Mouse (Mus musculus) neural tube, embryonic 12.5 days (tissue): Measurements from ENCODE around the gene Snrpc. TPM values are rescaled to one million over a fixed set of nuclear protein-coding genes. Genes with fewer than 3 reads are reported as not detected.

ENCODE experiments used
- ATAC-seq: fragments of 200-750 bp; cut with Nextera tagmentation; 2 replicates; pipeline ENCODE4 v1.8.0; 2017; ENCODE audit warnings: low read depth, mild to moderate bottlenecking, moderate TSS enrichment, moderate library complexity; ENCODE audit not compliant: low FRiP score
- H3K27ac ChIP-seq: fragments of 300-500 bp; sonication (generic); 2 replicates; pipeline ENCODE4 v1.5.1; 2016
- H3K27me3 ChIP-seq: fragments of 300-500 bp; sonication (generic); replicated peaks from 2 replicates; pipeline ENCODE4 v1.6.1; 2016; ENCODE audit warnings: mild to moderate bottlenecking
- H3K36me3 ChIP-seq: fragments of 300-500 bp; sonication (generic); 2 replicates; pipeline ENCODE4 v1.6.1; 2016; ENCODE audit warnings: mild to moderate bottlenecking
- H3K4me1 ChIP-seq: fragments of 300-500 bp; sonication (generic); 2 replicates; pipeline ENCODE4 v1.6.1; 2016
- H3K4me2 ChIP-seq: fragments of 300-500 bp; sonication (generic); replicated peaks from 2 replicates; pipeline ENCODE4 v1.6.1; 2016; ENCODE audit warnings: mild to moderate bottlenecking
- H3K4me3 ChIP-seq: fragments of 300-500 bp; sonication (generic); 2 replicates; pipeline ENCODE4 v1.5.1; 2016
- H3K9ac ChIP-seq: fragments of 300-500 bp; sonication (generic); 2 replicates; pipeline ENCODE4 v1.6.1; 2016; ENCODE audit warnings: mild to moderate bottlenecking
- H3K9me3 ChIP-seq: fragments of 300-500 bp; sonication (generic); 2 replicates; pipeline ENCODE4 v1.6.1; 2016; ENCODE audit warnings: mild to moderate bottlenecking
- WGBS: fragments of 180-500 bp; shearing (Covaris S2); methylation state at CpG from one replicate; pipeline ENCODE4 v1.1.7; 2016; 5-methylcytosine and 5-hydroxymethylcytosine counted together
- polyA plus RNA-seq: library from polyadenylated mRNA; unstranded; fragments of >200 nt; fragmentation: Nextera tagmentation; extraction: Ambion mirVana; gene quantifications from 2 replicates; pipeline ENCODE4 v1.2.1, GENCODE M21; 2016

The Snrpc gene
- polyA plus RNA-seq, 1 experiment from 2014 or later, result 322 TPM

GRCm38 (mm10) chr17:27851076-27851475, 13.1 kb downstream of the Snrpc start:
- Histone ChIP-seq H3K4me2 (no peak overlapping the region), H3K9ac (no peak overlapping the region), H3K9me3 (no peaks in the 10 kb centered on the region), H3K27ac (no peak overlapping the region), H3K4me1 (no peaks in the 10 kb centered on the region), H3K27me3 (no peaks in the 10 kb centered on the region), H3K4me3 (no peak overlapping the region), H3K36me3 (peaks cover 76% of the 10 kb centered on the region)
- ATAC-seq, result no peak
- 80% methylated on average over 3 of the region's 3 CpGs for WGBS

DNA sequence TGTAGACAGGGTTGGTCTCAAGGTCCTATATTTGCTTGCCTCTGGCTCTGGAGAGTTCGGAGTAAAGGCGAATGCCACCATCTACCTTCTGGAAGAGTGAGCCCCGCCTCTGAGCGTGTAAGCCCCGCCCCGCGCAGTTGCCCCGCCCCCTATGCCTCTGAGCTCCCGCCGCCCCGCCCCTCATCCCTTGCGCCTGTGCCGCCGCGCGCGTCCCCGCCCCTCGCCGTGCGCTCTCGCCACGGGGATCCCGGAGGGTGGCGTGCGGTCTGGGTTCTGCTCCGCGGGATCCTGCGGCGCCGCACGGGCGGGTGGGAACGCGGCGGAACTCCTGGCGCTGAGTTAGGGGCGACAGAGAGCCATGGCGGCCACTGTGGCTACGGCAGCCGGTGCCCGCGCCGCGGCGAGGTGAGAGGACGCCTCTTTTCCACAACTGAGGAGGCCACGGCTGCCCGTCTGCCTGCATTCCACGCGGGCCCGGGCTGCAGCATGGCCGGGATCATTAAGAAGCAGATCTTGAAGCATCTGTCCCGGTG, 18.4 kb downstream of the Snrpc start, which contains the start of gene Uhrf1bp1:
Gene Uhrf1bp1, plus strand, starts transcription at position 177 of the 533 bp plus-strand sequence.
- H3K36me3 ChIP-seq, result peaks cover 27% of the 10 kb centered on the region
- no peaks in the 10 kb centered on the region for H3K27me3 ChIP-seq
- peak; percentile 76 for ATAC-seq
- H3K27ac ChIP-seq, result peak within 1 kb of the TSS; percentile 53
- under 1% methylated on average over 54 of the region's 54 CpGs for WGBS
- no peaks in the 10 kb centered on the region for H3K9me3 ChIP-seq
- H3K4me1 ChIP-seq, result peaks cover 25% of the 10 kb centered on the region
- H3K9ac ChIP-seq, result peak within 1 kb of the TSS; percentile 89
- peak within 1 kb of the TSS; percentile 94 for H3K4me2 ChIP-seq
- peak within 1 kb of the TSS; percentile 85 for H3K4me3 ChIP-seq

GRCm38 (mm10) chr17:27856798-27857648, 19.1 kb downstream of the Snrpc start:
- H3K4me3 ChIP-seq, result peak overlapping the region; percentile 85
- H3K9ac ChIP-seq, result peak overlapping the region; percentile 89
- H3K4me2 ChIP-seq, result peak overlapping the region; percentile 94
- peak overlapping the region; percentile 53 for H3K27ac ChIP-seq
- no peaks in the 10 kb centered on the region for H3K9me3 ChIP-seq
- peaks cover 22% of the 10 kb centered on the region for H3K36me3 ChIP-seq
- no peaks in the 10 kb centered on the region for H3K27me3 ChIP-seq
- peak; percentile 72 for ATAC-seq
- peaks cover 25% of the 10 kb centered on the region for H3K4me1 ChIP-seq
- WGBS, result 2% methylated on average over 52 of the region's 52 CpGs

GRCm38 (mm10) chr17:27857649-27858475, 19.9 kb downstream of the Snrpc start:
- Histone ChIP-seq H3K36me3 (peaks cover 14% of the 10 kb centered on the region), H3K4me2 (peak overlapping the region; percentile 94), H3K9ac (peak overlapping the region; percentile 89), H3K9me3 (no peaks in the 10 kb centered on the region), H3K4me1 (peaks cover 25% of the 10 kb centered on the region), H3K4me3 (peak overlapping the region; percentile 85), H3K27ac (no peak overlapping the region), H3K27me3 (no peaks in the 10 kb centered on the region)
- 40% methylated on average over 11 of the region's 11 CpGs for WGBS
- no peak for ATAC-seq

DNA sequence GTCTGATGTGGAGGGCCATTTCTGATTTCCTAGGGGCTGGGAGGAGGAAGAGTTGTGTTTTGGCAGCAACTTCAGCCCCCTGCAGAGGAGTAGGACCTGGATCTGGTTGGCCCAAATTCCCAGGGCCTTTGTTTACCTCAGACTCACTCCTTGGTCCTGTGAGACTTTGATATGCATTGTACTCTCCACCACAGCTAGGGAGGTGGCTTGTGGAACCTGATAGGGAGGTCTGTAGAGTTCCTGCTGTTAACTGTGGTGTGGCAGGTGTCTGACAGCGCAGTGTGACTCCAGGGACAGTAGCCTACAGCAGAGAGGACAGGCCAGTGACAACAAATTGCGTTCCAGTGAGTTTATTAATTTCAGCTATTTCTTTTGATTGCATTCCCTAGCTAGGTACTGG, 21.2 kb downstream of the Snrpc start:
- H3K27ac ChIP-seq, result no peak overlapping the region
- peaks cover 25% of the 10 kb centered on the region for H3K4me1 ChIP-seq
- H3K36me3 ChIP-seq, result peaks cover 3% of the 10 kb centered on the region; the same call in 1 of the 2 replicates
- H3K9me3 ChIP-seq, result no peaks in the 10 kb centered on the region
- 46% methylated on average over 2 of the region's 2 CpGs for WGBS
- H3K9ac ChIP-seq, result no peak overlapping the region
- no peak overlapping the region for H3K4me3 ChIP-seq
- no peaks in the 10 kb centered on the region for H3K27me3 ChIP-seq
- no peak for ATAC-seq
- H3K4me2 ChIP-seq, result peak overlapping the region; percentile 94

GRCm38 (mm10) chr17:27865461-27865860, 27.5 kb downstream of the Snrpc start:
- ATAC-seq, result no peak
- no peak overlapping the region for H3K9ac ChIP-seq
- 78% methylated on average over 2 of the region's 2 CpGs for WGBS
- H3K4me1 ChIP-seq, result no peaks in the 10 kb centered on the region; the same call in 1 of the 2 replicates
- no peak overlapping the region for H3K4me2 ChIP-seq
- no peak overlapping the region for H3K4me3 ChIP-seq
- H3K27ac ChIP-seq, result no peak overlapping the region
- H3K36me3 ChIP-seq, result no peaks in the 10 kb centered on the region
- no peaks in the 10 kb centered on the region for H3K27me3 ChIP-seq
- no peaks in the 10 kb centered on the region for H3K9me3 ChIP-seq

- Histone ChIP-seq H3K4me1 (no peaks in the 10 kb centered on the region; the same call in 1 of the 2 replicates), H3K9me3 (no peaks in the 10 kb centered on the region), H3K27ac (no peak overlapping the region), H3K36me3 (no peaks in the 10 kb centered on the region), H3K4me3 (no peak overlapping the region), H3K4me2 (no peak overlapping the region), H3K9ac (no peak overlapping the region), H3K27me3 (no peaks in the 10 kb centered on the region)
- no peak for ATAC-seq
- 91% methylated on average over 4 of the region's 4 CpGs for WGBS
Observed at GRCm38 (mm10) chr17:27866737-27867136, 28.8 kb downstream of the Snrpc start.

DNA sequence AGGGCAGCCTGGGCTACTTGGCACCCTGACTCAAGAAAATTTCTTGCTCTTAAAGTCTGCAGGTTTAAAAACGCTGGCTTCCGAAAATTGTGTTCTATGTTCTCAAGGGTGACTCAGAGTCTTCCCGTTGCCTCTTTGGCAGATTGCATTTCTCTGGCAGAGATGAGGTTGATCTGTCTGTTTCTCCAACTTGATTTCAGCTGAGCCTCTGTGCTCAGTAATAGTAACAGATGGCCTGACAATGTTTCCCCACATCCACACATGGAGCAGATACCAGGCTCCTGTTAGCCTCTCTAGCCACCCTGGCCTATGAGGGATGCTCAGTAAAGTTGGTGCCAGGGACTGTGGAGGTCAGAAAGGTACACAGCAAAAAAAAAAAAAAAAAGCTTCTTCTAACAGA, 33.9 kb downstream of the Snrpc start:
- 92% methylated on average over 3 of the region's 3 CpGs for WGBS
- Histone ChIP-seq H3K36me3 (no peaks in the 10 kb centered on the region), H3K4me3 (no peak overlapping the region), H3K27me3 (no peaks in the 10 kb centered on the region), H3K9me3 (no peaks in the 10 kb centered on the region), H3K4me1 (no peaks in the 10 kb centered on the region), H3K27ac (no peak overlapping the region), H3K9ac (no peak overlapping the region), H3K4me2 (no peak overlapping the region)
- ATAC-seq, result no peak

DNA sequence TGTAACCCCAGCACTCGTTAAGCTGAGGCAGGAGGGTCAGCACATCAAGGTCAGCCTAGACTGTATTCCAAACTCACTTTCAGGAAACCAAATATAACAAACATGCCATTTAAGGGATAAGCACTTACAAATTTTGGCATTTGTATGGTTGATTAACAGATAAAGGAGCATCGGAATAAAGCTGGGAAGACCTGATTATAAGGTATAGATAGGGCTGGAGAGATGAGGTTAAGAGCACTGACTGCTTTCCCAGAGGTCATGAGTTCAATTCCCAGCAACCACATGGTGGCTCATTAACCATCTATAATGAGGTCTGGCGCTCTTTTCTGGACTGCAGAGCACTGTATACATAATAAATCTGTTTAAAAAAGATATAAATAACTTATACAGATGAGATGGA, 35.6 kb downstream of the Snrpc start:
- no peaks in the 10 kb centered on the region for H3K4me1 ChIP-seq
- no peak for ATAC-seq
- no peak overlapping the region for H3K4me2 ChIP-seq
- H3K9ac ChIP-seq, result no peak overlapping the region
- 0 out of 2 replicates have a peak, but pooled peaks cover 3% of the 10 kb centered on the region for H3K36me3 ChIP-seq
- no peak overlapping the region for H3K27ac ChIP-seq
- H3K27me3 ChIP-seq, result no peaks in the 10 kb centered on the region
- H3K4me3 ChIP-seq, result no peak overlapping the region
- H3K9me3 ChIP-seq, result no peaks in the 10 kb centered on the region
- WGBS, result 75% methylated on average over 3 of the region's 3 CpGs

DNA sequence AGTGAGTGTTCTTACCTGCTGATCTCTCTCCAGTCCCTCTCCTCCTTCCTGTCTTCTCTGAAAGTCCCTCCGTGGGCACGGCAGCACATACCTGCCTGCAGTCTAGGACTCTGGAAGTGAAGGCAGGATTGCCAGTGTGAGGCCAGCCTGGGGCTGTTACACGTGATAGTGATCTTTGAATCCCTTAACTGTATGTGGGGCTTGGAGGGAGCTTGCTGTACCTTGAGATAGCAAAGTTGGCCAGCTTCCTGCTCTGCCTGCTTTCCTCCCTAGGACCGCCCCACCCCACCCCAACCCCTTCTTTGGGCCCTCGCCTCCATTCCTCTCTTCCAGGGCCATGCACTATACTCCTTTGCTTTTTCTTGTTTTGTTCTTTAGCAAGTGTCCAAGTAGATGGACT, 36.6 kb downstream of the Snrpc start:
- H3K36me3 ChIP-seq, result peaks cover 12% of the 10 kb centered on the region
- no peak overlapping the region for H3K9ac ChIP-seq
- 82% methylated on average over 5 of the region's 5 CpGs for WGBS
- H3K27me3 ChIP-seq, result no peaks in the 10 kb centered on the region
- no peak for ATAC-seq
- no peaks in the 10 kb centered on the region for H3K9me3 ChIP-seq
- no peak overlapping the region for H3K4me3 ChIP-seq
- H3K4me2 ChIP-seq, result no peak overlapping the region
- no peaks in the 10 kb centered on the region for H3K4me1 ChIP-seq
- no peak overlapping the region for H3K27ac ChIP-seq

DNA sequence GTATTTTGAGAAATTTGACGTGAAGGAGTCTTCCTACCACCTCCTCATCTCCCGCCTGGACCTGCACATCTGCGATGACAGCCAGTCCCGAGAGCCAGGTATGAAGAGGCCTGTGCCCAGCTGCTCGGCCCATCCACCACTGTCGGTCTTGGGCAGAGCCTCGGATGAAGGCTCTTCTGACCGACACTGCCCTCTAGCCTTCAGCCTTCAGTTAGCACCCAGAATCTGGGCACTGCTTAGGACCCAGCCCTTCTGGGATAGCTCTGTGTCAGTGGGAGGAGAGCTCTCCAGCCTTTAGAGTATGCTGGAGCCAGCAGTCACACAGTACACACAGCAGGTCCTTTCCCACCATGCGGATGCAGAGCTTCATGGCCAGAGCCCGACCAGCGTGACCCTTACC, 43.6 kb downstream of the Snrpc start:
- Histone ChIP-seq H3K36me3 (peaks cover 71% of the 10 kb centered on the region), H3K9ac (no peak overlapping the region), H3K9me3 (no peaks in the 10 kb centered on the region), H3K4me3 (no peak overlapping the region), H3K27ac (no peak overlapping the region), H3K4me1 (no peaks in the 10 kb centered on the region), H3K4me2 (no peak overlapping the region), H3K27me3 (no peaks in the 10 kb centered on the region)
- 71% methylated on average over 11 of the region's 11 CpGs for WGBS
- ATAC-seq, result no peak

- Histone ChIP-seq H3K4me2 (no peak overlapping the region), H3K27me3 (no peaks in the 10 kb centered on the region), H3K9me3 (no peaks in the 10 kb centered on the region), H3K27ac (no peak overlapping the region), H3K36me3 (peaks cover 85% of the 10 kb centered on the region), H3K9ac (no peak overlapping the region), H3K4me1 (no peaks in the 10 kb centered on the region), H3K4me3 (no peak overlapping the region)
- WGBS, result 90% methylated on average over 8 of the region's 8 CpGs
- no peak for ATAC-seq
Observed at GRCm38 (mm10) chr17:27883129-27883528, 45.2 kb downstream of the Snrpc start.
